Mouse (Mus musculus) hindbrain, embryonic 16.5 days (tissue): ENCODE data around the gene Rapgef4. TPM values are rescaled to one million over a fixed set of nuclear protein-coding genes. Genes with fewer than 3 reads are reported as not detected.

ENCODE experiments used
- ATAC-seq: fragments of 200-750 bp; cut with Nextera tagmentation; 2 replicates; pipeline ENCODE4 v1.8.0; 2017; ENCODE audit warnings: moderate TSS enrichment, moderate library complexity
- H3K27ac ChIP-seq: fragments of 300-500 bp; sonication (generic); 2 replicates; pipeline ENCODE4 v1.5.1; 2014; ENCODE audit warnings: low read depth, mild to moderate bottlenecking, control low read depth, low read length, moderate library complexity
- H3K27me3 ChIP-seq: fragments of 300-500 bp; sonication (generic); replicated peaks from 2 replicates; pipeline ENCODE4 v1.6.1; 2014; ENCODE audit warnings: low read length; ENCODE audit not compliant: control insufficient read depth, insufficient read depth
- H3K36me3 ChIP-seq: fragments of 300-500 bp; sonication (generic); 2 replicates; pipeline ENCODE4 v1.6.1; 2014; ENCODE audit warnings: mild to moderate bottlenecking, low read length, moderate library complexity, mixed read lengths; ENCODE audit not compliant: control insufficient read depth, insufficient read depth
- H3K4me1 ChIP-seq: fragments of 300-500 bp; sonication (generic); 2 replicates; pipeline ENCODE4 v1.6.1; 2014; ENCODE audit warnings: low read depth, low read length; ENCODE audit not compliant: control insufficient read depth, insufficient read depth
- H3K4me2 ChIP-seq: fragments of 300-500 bp; sonication (generic); 2 replicates; pipeline ENCODE4 v1.6.1; 2014; ENCODE audit warnings: mild to moderate bottlenecking, low read length, control low read depth, moderate library complexity
- H3K4me3 ChIP-seq: fragments of 300-500 bp; sonication (generic); 2 replicates; pipeline ENCODE4 v1.5.1; 2014; ENCODE audit warnings: mild to moderate bottlenecking, low read length, control low read depth, moderate library complexity
- H3K9ac ChIP-seq: fragments of 300-500 bp; sonication (generic); 2 replicates; pipeline ENCODE4 v1.6.1; 2014; ENCODE audit warnings: low read depth, mild to moderate bottlenecking, control low read depth, low read length, moderate library complexity
- H3K9me3 ChIP-seq: fragments of 300-500 bp; sonication (generic); 2 replicates; pipeline ENCODE4 v1.6.1; 2014; ENCODE audit warnings: mild to moderate bottlenecking, low read length, moderate library complexity; ENCODE audit not compliant: control insufficient read depth
- WGBS: fragments of 180-500 bp; shearing (Covaris S2); extraction: QIAGEN DNeasy Blood & Tissue Kit; methylation state at CpG from one replicate; pipeline ENCODE4 v1.1.7; 2014; 5-methylcytosine and 5-hydroxymethylcytosine counted together
- polyA plus RNA-seq: library from polyadenylated mRNA; unstranded; fragments of >200 nt; fragmentation: Nextera tagmentation; extraction: Ambion mirVana; gene quantifications from 2 replicates; pipeline ENCODE4 v1.2.1, GENCODE M21; 2015

The Rapgef4 gene
- polyA plus RNA-seq, 1 experiment from 2014 or later, result 41.3 TPM

DNA sequence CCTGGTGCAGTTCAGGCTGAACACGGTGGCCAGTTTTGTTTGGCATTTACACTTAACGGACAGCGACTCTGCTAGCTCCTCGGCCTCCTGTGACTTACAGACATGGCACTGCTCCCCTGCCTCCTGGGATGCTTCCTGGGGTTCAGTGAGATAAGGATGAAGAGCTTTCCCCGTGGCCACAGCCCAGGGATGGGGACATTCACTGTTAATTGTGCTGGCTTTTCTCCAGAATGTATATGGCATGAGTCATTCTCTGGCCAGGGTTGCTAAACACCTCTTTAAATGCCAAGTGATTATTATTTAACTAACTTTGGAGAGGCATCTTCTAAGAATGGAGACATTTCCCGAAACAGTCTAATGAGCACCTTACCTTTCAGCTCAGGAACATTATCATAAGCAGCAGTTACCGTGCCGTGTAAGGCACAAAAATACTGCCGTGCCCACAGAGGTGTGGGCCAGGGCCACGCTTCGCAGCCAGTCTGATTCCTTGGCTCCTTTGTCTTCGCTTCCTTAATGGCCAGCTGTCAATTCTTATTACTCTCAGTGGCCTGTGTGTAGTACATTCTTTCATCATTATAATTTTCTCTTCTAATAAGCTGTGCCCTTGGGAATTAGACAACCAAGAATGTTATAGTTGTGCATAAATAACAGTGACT is 126.6 kb downstream of the Rapgef4 start:
- Histone ChIP-seq H3K4me2 (no peak overlapping the region), H3K36me3 (no peaks in the 10 kb centered on the region), H3K9ac (no peak overlapping the region), H3K4me3 (no peak overlapping the region), H3K27ac (no peak overlapping the region), H3K27me3 (no peaks in the 10 kb centered on the region), H3K4me1 (peaks cover 3% of the 10 kb centered on the region; the same call in 1 of the 2 replicates), H3K9me3 (no peaks in the 10 kb centered on the region)
- WGBS, result 40% methylated on average over 12 of the region's 12 CpGs
- peak; percentile 48; the same call in 1 of the 2 replicates for ATAC-seq

DNA sequence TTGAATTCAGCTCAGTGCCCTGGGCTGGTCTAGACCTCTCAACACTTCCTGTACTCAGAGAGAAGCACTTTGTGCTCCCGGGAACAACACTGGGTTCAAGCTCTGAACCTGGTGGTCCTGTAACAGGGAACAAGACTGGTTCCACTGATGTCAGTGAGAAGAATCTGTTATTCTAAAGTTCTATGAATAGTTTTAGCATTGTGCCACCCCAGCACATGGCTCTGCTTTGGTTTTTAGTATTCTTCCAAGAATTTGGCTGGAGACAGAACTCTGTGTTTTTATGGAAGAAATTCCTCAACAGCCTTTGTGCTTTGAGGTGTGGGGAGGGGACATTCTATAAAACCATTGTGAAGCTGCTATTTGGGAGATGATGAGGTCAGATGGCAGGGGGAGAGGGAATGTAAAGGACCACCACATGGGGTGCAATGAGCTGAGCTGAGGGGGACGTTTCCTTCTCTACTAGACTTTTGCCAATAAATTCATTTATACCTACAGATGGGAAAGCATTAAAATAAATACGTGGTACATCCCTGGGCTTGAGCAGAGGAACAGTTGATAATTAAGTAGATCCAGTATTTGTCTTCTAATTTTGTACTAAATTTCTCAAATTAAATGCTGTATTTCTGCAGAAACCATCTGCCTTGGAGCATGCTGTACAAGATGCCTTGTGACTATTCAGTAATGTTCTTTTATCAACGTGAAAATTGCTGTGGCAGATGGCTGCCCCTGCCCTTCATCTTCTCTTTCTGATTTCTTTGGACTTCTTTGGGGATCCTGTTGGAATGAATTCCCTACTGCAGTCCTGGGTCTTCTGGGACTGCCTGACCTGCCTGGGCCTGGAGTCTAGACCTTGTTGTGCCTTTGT is 127.6 kb downstream of the Rapgef4 start:
- no peak for ATAC-seq
- no peaks in the 10 kb centered on the region for H3K9me3 ChIP-seq
- H3K27ac ChIP-seq, result no peak overlapping the region
- H3K4me2 ChIP-seq, result no peak overlapping the region
- no peak overlapping the region for H3K9ac ChIP-seq
- H3K27me3 ChIP-seq, result no peaks in the 10 kb centered on the region
- peaks cover 3% of the 10 kb centered on the region; the same call in 1 of the 2 replicates for H3K4me1 ChIP-seq
- no peak overlapping the region for H3K4me3 ChIP-seq
- 56% methylated on average over 4 of the region's 4 CpGs for WGBS
- H3K36me3 ChIP-seq, result no peaks in the 10 kb centered on the region

DNA sequence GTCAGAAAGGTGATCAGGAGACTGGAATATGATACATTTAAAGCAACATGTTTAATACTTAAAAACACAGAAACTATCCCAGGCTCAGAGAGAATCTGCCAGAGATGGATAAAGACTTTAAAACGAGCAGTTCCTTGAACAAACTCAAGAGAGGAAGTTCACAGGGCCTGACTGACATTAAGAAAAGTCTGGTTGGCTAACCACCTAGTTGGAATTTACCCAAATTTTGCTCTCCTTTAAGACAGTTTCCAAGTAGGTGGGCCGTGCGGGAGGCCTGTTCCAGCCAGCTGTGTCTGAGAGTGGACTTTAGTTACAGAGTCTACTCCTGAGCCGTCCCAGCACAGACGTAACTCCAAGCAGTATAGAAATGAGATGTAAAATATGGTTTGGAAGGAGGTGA is 129.4 kb downstream of the Rapgef4 start:
- Histone ChIP-seq H3K36me3 (no peaks in the 10 kb centered on the region), H3K27me3 (no peaks in the 10 kb centered on the region), H3K9me3 (no peaks in the 10 kb centered on the region), H3K4me3 (no peak overlapping the region), H3K4me1 (peaks cover 3% of the 10 kb centered on the region; the same call in 1 of the 2 replicates), H3K4me2 (no peak overlapping the region), H3K9ac (no peak overlapping the region), H3K27ac (no peak overlapping the region)
- WGBS, result 86% methylated on average over 5 of the region's 5 CpGs
- no peak for ATAC-seq

DNA sequence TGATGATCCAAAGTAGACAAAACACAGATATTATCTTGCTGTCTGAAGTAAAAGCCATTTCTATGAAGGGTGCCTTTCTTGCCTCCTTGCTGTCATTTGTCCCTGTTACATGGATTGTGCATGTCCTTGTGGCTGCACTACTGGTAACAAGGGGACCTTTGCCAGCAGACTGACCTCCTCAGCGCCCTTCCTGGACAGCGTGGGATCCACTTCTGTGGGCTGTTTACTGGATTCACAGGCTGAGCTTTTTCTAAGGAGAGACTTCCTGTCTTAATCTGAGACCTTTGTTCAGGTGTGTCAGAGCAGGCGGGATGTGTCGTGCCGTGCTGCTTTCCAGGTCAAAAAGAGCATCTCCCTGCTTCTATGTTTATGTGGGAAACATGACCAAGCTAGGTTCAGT is 132.7 kb downstream of the Rapgef4 start:
- WGBS, result 80% methylated on average over 5 of the region's 5 CpGs
- ATAC-seq, result no peak
- no peaks in the 10 kb centered on the region for H3K27me3 ChIP-seq
- H3K4me2 ChIP-seq, result no peak overlapping the region
- no peak overlapping the region for H3K4me3 ChIP-seq
- no peaks in the 10 kb centered on the region; the same call in 1 of the 2 replicates for H3K4me1 ChIP-seq
- no peaks in the 10 kb centered on the region for H3K36me3 ChIP-seq
- H3K27ac ChIP-seq, result no peak overlapping the region
- H3K9ac ChIP-seq, result no peak overlapping the region
- no peaks in the 10 kb centered on the region for H3K9me3 ChIP-seq

DNA sequence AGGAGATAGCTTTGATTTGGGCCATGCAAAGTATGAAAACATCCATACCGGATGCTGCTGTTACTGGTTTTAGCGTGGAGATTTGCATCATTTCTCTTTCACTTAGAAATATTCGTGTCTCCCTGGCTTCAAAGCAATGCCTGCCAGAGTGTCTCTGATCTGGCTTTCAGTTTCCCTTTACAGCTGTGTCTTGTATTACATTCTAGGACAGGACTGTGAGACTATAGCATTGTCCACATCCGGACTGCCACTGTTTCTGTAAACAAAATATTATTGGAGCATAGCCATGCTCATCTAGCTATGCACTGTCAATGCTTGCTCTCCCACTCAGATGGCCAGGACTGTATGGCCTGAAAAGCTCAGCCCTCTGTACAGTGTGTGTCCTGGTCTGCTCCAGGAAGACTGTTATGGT is 133.1 kb downstream of the Rapgef4 start:
- no peak overlapping the region for H3K27ac ChIP-seq
- WGBS, result 78% methylated on average over 4 of the region's 4 CpGs
- no peaks in the 10 kb centered on the region; the same call in 1 of the 2 replicates for H3K4me1 ChIP-seq
- H3K4me3 ChIP-seq, result no peak overlapping the region
- H3K4me2 ChIP-seq, result no peak overlapping the region
- no peaks in the 10 kb centered on the region for H3K27me3 ChIP-seq
- H3K9ac ChIP-seq, result no peak overlapping the region
- H3K36me3 ChIP-seq, result no peaks in the 10 kb centered on the region
- no peaks in the 10 kb centered on the region for H3K9me3 ChIP-seq
- no peak for ATAC-seq

DNA sequence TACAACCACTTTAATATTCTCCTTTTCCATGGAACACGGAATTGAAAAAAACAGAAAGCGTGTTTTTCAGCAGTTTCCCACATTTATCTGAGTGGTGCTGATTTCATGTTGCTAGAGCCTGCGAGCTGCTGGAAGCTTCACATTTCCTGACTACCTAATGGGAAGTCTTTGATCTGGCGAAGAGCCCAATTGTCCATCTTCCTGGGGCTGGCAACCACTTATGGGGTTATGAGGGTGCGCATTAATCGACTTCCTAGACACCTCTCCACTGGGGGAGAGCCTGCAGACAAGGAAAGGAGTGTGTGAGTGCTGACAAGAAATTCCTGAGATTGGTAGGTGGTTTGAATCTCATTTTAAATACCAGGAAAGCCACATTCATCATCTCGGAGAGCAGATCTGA is 135.1 kb downstream of the Rapgef4 start:
- Histone ChIP-seq H3K36me3 (no peaks in the 10 kb centered on the region), H3K9me3 (no peaks in the 10 kb centered on the region), H3K4me2 (no peak overlapping the region), H3K4me1 (no peaks in the 10 kb centered on the region; the same call in 1 of the 2 replicates), H3K27me3 (no peaks in the 10 kb centered on the region), H3K27ac (no peak overlapping the region; the same call in 1 of the 2 replicates), H3K9ac (no peak overlapping the region), H3K4me3 (no peak overlapping the region)
- ATAC-seq, result no peak
- 76% methylated on average over 7 of the region's 7 CpGs for WGBS

DNA sequence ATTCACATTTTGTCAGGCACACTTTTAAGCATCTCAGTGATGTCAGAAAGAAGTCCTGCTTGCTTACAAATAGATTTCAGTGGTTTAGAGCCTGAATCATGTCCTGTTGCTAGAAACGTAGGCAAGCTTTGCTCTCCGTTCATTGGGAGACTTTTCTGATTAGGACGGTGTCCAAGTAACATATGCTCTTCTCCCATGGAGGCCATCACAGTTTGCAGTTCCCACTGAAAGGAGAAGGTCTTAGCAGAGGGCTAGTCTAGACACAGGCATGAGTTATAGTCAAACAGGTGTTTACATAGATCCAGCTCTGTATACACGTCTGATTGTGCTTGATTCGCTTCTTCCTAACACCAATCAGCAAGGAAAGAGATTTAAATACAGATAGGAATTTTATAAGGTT is 135.7 kb downstream of the Rapgef4 start:
- H3K4me2 ChIP-seq, result no peak overlapping the region
- 74% methylated on average over 5 of the region's 5 CpGs for WGBS

DNA sequence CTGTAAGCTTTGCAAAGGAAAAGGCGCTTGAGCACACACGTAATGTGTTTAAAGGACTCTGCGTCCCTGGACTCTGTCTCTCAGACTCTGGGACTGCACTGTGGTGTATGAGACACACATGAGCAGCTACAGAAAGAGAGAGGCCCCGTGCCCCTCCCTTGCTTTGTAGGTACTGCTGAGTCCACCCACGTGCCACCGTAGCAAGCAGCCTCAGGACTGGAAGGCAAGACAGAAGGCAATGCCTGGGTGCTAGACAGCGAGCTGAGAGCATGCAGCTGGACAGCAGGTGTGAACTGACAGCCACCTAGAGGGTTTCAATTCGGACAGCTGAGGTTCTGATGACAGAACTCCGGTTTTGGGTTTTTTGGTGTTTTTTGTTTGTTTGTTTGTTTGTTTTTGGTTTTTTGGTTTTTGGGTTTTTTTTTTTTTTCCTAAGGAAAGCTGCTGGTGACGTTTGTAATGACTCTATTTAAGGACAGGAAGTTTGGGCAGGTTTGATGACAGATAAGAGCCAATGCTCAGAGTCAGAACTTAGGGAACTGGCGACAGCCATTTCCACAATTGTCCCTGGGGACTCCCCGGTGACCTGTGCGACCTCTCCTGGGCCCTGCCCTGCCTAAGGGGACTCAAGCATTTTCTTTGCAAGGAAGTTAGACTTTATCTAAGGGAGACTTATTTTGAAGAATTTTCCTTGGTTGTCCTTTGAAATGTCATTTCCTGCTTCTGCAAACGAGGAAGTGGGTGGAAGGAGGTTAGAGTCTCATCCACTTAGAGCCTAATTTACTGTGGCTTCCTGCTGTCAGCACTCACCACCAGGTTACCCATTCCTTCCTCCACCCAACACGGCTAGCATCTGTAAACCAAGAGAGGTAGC is 136.3 kb downstream of the Rapgef4 start:
- Histone ChIP-seq H3K4me1 (no peaks in the 10 kb centered on the region; the same call in 1 of the 2 replicates), H3K4me3 (no peak overlapping the region), H3K4me2 (no peak overlapping the region), H3K36me3 (no peaks in the 10 kb centered on the region), H3K27me3 (no peaks in the 10 kb centered on the region), H3K9me3 (no peaks in the 10 kb centered on the region), H3K9ac (no peak overlapping the region), H3K27ac (no peak overlapping the region)
- 68% methylated on average over 15 of the region's 15 CpGs for WGBS
- no peak for ATAC-seq

More for the DNA sequence above, 135.7 kb downstream of the Rapgef4 start:
- H3K9ac ChIP-seq, result no peak overlapping the region
- no peaks in the 10 kb centered on the region for H3K27me3 ChIP-seq
- no peak overlapping the region for H3K4me3 ChIP-seq
- no peaks in the 10 kb centered on the region; the same call in 1 of the 2 replicates for H3K4me1 ChIP-seq
- H3K27ac ChIP-seq, result no peak overlapping the region; the same call in 1 of the 2 replicates
- no peaks in the 10 kb centered on the region for H3K36me3 ChIP-seq
- no peaks in the 10 kb centered on the region for H3K9me3 ChIP-seq
- ATAC-seq, result no peak
